Mouse (Mus musculus) urinary bladder, postnatal 10 days (tissue): ENCODE results near the gene Prkcb.

Experiments used
- DNase-seq: peaks from one replicate; pipeline ENCODE4 v3.0.0; 2022; ENCODE audit warnings: low spot score

Prkcb gene

GRCm38 (mm10) chr7:122672981-122673380, 384.4 kb downstream of the Prkcb start:
- no peak for DNase-seq

- DNase-seq = no peak
Measured at GRCm38 (mm10) chr7:122675207-122675606, 386.7 kb downstream of the Prkcb start.
